Mouse (Mus musculus): ENCODE data around the gene Foxo3.

GRCm38 (mm10) chr10:42306422-42306821, 29.9 kb upstream of the Foxo3 start:
- TF ChIP-seq CTCF (IDR thresholded peaks at IDR 0.05; ENCODE audit: low read depth) (no peak), EP300 (IDR thresholded peaks at IDR 0.05; ENCODE audit: low read depth) (no peak)

Measured in liver, embryonic 14.5 days (tissue).